Mouse (Mus musculus): ENCODE measurements around the gene Teddm3.
"Not testable (repeated sequence)": the region's sequence is repeated elsewhere in the genome, so short reads cannot be mapped to it uniquely, and the experiment has no call there.

The Teddm3 gene

DNA sequence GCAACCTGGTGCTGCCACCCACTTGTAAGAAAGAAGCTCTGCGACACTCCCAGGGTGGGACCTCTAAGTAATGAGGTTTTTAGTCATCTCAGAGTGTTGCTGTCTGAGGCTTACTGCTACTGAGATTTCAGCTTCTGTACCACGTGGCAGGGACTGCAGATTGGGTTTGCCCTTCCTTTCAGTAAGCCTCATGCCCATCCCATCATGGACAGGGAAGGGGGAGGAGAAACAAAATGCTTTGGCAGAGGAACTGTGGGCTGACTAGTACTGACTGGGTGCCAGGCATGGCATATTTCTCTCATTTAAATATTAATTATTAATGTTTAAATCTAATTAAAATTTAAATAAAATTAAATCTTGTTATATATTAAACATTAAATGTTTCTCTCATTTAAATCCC is at the start of gene Teddm3:
TSS of gene Teddm3 (minus strand) at position 101 of the 400 bp plus-strand sequence.
- not testable (repeated sequence) for DNase-seq (ENCODE audit: low spot score)

DNA sequence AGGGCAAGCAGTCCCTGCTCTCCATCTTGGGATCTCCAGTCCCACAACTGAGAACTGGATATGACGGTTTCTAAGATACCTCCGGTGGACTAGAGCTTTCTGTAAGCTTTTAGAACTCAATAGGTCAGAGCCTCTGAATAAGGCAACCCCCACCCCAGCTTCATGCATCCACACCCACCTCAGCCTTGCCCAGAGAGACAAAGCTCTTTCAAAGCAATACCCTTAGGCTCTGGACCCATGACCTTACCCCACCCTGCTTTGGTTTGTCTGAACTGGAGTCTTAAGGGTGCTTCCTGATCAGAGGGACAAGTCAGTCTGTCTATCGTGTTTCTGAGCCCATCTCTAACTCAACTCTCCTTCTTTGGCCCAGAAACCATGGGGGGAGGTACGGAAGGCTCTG is 48.9 kb upstream of the Teddm3 start:
- no peak for DNase-seq (ENCODE audit: low spot score)

DNA sequence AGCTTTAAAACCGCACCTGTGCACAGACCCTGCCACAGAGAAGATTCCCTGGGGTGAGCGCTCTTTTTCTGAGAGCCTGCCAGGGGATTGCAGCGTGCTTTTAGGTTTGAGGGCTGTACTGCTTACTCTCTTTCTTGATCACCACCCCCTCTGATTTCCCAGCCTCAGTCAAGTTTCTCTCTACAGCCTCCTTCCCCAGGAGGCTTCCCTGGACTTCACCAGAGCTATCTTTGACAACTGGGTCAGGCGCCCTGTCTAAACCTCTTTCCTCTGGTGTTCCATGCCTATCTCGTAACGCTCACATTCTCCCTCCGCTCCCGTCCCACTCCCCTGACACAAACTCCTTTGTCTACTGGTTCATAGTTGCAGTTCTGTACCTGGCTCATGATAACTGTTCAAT is 45.6 kb upstream of the Teddm3 start:
- DNase-seq (ENCODE audit: low spot score) = no peak

DNA sequence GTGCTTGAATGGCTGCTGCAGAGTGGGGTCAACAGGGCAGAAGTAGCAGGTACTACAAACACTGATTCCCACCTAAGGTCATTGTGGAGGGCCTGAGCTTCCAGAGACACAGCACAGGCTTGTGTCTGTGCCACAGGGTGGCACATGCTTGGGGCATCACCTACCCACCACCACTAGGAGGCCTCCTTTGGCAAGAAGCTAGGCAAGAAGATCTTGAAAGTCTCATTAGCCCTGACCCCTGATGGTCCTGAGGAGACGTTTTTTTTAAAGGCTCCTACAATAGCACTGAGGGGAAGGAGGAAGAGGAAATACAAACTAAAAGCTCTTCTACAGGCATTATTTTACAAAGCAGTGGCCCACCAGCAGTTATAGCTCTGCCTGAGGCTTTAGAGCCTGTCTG is 44.7 kb upstream of the Teddm3 start:
- DNase-seq (ENCODE audit: low spot score) = no peak

DNA sequence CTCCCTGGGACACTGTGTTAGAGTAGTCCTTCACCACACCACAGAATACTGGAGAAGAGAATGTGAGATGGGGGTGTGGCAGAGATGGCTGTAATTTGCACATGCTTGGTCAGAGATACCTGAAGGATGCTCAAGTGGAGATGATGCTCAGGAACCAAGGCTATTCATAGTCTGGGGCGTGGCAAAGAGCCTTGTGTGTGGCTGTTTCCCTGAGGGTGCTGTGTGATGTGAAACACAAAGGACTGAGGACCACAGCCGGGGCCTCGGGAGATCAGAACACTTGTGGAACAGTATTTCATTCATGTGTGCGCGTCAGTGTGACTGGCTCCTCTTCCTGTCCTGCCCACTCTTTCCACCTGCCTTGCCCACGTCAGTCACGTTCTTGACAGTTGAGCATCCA is 44.2 kb upstream of the Teddm3 start:
- DNase-seq (ENCODE audit: low spot score) = no peak

DNA sequence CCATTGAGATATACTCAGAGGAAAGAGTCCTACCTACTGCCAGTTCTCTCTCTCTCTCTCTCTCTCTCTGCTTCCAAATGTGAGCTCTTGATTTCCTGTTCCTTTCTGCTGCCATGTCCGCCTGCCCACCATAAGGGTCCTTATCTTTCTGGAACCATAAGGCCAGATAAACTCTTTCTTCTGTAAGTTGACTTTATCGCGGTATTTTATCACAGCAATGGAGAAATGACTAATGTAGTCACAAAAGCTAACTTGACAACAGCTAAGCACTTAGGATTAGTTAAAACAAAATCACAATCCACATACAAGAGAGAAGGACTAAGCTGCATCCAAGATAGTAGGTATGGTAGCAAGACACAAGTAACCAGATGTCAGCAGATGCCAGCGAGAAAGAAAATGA is 43.7 kb upstream of the Teddm3 start:
- DNase-seq (ENCODE audit: low spot score) = no peak

DNA sequence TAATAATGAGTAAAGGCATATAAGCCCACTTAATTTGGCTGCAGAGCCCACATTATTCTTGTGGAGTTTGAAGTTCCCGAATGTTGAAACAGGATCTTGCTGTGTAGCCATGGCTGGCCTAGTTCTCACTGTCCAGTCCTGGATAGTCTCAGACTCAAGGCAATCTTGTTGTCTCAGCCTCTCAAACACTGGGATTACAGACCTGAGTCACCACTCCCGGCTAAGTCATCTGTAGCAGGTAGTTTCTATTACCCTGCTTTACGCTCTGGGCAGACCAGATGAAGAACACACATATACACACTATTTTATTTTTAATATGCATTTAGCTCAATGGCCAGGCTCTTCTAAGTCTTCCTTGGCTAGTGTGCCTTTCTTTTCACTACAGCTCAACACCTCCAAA is 42.8 kb upstream of the Teddm3 start:
- no peak for DNase-seq (ENCODE audit: low spot score)

DNA sequence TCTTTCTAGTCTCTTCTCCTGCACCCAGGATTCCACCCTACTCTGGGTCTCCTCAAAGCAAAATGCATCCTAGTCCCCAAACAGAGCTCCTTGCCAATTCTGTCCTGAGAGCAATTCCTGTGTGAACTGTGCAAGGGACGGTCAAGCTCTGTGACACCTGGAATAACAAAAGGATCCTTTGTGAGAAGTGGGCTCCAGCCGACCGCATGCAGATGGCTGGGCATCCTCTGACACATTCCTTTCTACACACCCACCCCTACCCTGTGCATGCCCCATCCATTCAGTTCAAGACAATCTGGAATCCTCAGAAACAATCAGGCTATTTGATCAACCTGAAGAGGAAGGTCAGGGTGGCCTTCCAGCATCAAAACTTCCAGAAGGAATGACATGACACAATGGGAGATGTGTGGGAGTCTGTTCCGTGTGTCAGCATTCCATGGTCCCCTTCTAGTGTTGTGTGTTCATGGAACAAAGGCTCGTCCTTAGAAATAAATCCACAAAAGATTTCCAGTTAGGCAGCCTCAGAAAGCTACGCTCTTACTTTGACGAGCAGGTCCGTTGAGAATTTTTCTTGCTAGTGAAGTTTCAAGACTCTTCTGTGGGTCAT is 41.6 kb upstream of the Teddm3 start:
- no peak for DNase-seq (ENCODE audit: low spot score)

DNA sequence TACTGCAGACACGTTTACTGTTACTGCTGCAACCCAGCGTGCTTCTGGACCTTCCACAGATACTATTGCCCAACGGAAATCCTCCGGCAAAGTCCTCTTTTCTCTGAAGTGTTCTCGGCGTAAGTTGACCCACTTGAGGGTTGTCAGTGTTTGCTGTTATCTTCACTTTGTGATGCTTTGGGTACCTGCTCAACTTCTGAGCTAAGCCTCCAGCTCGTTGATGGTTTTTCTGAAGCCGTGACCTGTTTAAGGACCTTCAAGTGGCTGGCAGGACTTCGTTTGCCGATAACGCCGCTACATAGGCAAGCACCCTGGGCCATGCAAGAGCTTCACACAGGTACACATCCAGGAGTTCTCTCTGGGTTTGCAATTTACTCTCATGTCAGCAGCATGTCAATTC is 40.4 kb upstream of the Teddm3 start:
- DNase-seq (ENCODE audit: low spot score) = no peak

DNA sequence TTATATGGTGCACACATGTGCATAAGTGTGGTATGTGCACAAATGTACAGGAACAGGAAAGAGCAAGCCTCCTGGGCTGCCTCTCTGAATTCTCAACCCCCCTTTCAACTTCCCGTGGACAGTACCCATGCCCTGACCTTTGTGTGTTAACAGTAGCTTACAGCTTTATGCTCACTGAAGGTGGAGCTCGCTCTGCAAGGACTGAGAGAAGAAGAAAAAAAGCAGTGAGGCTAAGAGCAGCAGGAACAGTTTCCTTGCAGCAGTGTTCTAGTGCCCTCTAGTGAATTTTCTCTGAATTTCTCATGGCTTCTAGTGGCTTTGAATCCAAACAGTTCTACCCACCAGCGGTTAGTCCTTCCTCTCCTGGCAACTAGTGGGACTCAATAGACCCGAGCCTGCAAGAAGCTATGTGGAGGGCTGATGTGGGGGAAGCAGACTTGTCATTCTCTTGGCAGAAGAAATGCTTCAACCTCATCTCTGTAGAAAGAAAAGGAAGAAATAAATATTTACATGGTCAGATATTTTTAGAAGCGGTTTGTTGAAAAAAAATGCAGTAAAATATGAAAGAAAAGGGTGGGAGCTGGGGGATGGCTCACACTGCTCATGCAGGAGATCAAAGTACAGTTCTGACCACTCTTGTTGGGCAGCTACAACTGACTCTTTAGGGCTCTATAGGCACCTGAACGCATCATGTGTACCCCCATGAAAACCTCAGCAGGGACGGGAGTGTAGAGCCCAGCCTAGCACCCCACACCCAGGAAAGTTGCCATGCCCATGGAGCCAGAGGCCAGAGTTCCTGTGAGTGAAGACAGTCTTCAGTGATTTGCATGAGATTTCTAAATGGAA is 38.9 kb upstream of the Teddm3 start:
- no peak for DNase-seq (ENCODE audit: low spot score)

DNA sequence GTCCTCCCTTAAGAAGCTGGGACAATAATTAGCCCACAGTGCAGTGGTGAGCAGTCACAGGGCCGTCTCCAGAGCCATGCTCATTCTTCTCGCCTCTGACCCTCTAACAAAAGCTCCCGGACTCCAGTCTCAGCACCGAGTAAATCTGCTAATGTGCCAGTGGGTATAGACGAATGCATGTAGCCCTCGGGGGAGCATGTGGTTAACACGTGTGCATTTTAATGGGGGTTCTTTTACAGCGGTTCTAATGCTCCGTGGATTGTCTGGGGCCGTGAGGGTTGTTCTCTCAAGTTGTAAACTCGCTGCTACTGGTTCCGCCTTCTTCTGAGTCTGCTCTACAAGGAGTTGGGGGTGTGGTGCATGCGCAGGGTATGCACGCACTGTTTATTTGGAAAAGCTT is 37.8 kb upstream of the Teddm3 start:
- DNase-seq (ENCODE audit: low spot score) = no peak

DNA sequence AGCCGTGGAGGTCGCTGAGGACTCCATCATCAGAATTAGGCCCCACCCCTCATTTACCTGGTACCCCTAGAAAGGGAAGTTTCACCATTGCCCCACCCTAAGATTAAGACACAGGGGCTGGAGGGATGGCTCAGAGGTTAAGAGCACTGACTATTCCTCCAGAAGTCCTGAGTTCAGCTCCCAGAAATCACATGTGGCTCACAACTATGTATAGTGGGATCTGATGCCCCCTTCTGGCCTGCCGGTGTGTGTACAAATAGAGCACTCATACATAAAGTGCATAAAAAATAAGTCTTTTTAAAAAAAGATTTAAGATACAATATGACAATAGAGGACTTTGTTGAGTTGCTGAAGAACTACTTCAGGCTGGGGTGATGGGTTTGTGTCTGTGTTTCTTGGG is 34.5 kb upstream of the Teddm3 start:
- DNase-seq (ENCODE audit: low spot score) = no peak

DNA sequence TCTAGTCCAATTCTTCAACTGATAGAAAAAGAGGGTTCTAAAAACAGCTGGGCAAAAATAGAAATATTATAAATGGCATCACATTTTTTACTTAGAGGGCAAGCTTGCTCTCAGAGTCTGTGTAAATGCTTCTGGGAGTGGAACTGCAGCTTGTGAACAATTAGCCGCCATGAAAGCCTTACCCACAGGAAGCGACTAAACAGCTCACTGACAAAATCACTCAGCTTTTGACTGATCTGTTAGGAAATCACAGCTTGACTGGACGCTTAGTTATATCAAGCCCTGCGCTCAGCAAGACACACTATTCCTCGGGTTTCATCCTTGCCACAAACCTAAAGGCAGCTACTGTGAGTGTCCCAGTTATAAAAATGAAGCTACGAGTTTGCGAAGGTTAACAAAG is 33.8 kb upstream of the Teddm3 start:
- no peak for DNase-seq (ENCODE audit: low spot score)

DNA sequence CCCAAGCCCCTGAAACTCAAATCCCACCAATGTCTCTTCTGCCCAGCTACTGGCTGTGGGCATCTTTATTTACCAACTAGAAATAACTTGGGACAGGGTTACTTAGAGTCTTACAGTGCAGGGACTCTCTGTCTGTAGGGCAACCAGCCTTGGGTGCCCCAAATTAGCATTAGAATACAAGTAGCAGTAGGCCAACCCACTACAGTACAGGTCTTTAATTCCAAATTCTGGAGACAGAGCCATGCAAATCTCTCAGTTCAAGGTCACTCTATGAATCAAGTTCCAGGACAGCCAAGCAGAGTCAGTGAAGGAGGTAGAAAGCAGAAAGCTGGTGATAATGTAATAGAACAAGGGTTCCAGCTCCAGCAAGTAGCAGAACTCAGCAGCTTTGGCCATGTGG is 30.9 kb upstream of the Teddm3 start:
- DNase-seq (ENCODE audit: low spot score) = no peak

DNA sequence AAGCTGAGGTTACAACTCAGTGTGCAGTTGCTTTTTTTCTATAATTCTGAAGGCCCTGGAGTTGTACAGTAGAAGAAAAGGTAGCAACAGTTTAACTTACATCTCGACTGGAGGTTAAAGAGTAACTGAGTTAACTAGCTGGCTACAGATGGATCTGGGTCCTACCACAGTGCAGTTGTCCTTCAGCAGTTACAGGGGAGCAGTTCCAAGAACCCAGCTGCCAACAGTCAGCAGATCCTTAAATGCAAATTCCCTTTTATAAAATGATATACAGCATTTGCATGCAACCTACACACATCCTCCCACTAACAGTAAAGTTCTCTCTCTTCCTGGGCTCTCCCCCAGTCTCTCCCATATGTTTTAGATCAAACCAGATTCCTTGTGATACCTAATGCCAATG is 28.3 kb upstream of the Teddm3 start:
- DNase-seq (ENCODE audit: low spot score) = no peak

DNA sequence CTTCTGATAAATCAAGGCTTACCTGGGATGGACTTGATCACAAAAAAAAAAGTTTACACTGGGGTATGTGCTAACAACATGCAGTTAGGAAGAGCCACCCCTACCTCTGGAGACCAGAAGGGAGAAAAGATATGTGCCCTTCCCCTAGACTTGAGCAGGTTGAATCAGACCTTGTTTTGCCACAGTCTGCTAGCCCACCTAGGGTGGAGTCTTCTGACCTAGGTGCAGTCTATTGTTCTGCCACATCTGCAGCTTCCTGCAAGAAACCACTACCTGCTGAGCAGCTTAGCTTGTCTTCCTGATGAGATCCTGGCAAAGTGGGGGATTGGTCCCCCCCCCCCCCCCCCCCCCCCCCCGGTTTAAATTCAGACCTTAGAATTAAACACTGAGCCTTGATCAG is 21.4 kb upstream of the Teddm3 start:
- DNase-seq (ENCODE audit: low spot score) = no peak

DNA sequence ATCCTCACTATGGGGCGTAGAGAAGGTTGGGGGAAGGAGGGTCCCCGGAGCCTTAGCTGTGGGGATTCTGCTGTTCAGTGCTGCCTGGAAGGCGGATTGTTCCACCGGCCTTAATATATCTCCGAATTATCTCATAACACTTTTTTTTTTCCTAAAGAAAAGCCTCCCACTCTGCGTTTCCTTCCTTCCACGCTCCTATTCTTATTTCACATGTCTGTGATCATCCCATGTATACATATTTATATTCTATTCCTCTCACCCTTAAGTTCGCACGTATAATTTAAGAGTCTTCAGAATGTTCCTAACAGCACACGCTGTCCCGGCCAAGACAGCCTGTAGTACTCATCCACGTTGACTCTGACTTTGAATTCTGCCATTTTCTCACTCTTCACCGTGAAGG is 14.9 kb upstream of the Teddm3 start:
- no peak for DNase-seq (ENCODE audit: low spot score)

DNA sequence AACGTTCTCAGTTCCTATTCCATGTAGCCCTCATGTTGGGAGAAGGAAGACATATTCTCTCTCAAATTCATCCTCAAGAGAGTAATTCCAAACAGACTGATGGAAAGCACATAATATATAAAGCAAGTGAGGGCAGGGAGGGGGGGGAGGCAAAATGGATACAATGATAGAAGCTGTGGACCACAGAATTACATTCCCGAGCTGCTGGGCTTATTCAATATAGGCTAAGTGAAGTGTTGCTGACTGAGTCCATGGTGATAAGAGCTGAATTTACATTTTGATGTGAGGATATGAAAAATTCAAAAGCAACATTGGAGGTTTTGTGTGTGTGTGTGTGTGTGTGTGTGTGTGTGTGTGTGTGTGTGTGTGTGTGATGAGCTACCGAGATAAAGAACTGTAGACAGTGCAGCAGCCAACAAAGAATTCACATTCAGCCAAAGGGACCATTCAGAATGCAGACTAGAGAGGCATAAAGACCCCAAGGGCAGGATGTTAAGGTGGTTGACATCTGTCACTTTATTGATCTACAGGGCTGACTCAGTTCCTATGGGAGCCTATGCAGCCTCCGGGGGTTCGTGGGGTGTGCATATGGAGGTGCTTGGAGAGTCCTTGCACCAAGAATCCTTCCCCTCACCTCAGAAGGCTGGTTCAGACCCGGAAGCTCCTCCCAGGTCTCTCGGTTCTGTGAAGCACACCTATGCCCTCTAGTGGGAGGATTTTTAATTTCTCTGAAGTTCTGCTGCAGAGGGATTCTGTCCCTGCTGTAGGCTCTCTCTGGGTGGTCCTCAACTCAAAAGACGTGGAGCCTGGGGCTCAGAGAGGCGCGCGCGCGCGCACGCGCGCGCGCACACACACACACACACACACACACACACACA is 11.8 kb upstream of the Teddm3 start:
- not testable (repeated sequence) for DNase-seq (ENCODE audit: low spot score)

DNA sequence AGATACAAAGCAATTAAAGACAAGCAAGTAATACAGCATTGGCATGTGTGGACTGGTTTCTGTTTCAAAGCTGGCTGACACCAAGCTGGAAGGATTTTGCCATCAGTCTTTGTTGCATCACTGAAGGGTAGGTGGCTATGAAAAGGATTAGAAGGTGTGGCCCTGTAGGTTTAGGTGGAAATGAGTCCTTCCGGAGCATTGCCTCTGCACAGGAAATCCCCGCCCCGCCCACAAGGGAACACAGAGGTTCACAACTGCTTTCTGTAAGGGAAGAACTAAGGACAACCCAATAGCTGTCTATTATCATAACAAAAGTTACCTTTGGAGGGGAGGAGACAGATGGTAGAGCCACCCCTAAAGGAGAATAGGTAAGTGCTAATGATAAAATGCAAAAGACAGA is 9.6 kb upstream of the Teddm3 start:
- DNase-seq (ENCODE audit: low spot score) = not testable (repeated sequence)

DNA sequence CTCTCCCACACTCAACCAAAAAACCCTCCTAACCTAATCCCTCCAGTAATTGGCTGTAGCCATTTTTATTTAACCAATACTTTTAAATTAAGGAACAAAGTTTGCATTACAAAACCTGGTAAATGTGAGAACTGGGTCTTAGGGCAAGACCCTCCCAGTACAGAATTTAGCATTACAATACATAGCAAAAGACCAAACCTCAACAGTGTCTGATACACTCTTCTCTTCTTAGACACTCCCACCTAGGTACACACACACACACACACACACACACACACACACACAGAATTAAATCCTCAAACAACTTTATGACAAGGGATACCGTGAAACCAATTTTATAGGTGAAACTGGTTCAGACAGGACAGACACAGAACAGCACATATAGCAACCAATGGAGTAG is 5.4 kb upstream of the Teddm3 start:
- DNase-seq (ENCODE audit: low spot score) = not testable (repeated sequence)

DNA sequence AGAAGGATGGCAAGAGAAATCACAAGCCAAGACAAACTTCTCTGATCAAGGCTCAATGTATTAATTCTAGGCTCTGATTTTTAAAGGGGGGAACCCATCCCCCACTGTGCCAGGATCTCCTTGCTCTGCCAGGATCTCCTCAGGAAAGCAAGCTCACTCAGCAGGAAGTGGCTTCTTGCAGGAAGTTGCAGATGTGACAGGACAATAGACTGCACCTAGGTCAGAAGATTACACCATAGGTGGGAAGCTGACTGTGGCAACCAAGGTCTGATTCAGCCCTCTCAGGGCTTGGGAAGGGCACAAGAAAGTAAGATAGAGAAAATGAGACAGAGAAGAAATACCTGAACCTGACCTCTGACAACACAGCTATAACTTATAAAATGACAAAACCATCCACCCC is 2.5 kb upstream of the Teddm3 start:
- not testable (repeated sequence) for DNase-seq (ENCODE audit: low spot score)

DNA sequence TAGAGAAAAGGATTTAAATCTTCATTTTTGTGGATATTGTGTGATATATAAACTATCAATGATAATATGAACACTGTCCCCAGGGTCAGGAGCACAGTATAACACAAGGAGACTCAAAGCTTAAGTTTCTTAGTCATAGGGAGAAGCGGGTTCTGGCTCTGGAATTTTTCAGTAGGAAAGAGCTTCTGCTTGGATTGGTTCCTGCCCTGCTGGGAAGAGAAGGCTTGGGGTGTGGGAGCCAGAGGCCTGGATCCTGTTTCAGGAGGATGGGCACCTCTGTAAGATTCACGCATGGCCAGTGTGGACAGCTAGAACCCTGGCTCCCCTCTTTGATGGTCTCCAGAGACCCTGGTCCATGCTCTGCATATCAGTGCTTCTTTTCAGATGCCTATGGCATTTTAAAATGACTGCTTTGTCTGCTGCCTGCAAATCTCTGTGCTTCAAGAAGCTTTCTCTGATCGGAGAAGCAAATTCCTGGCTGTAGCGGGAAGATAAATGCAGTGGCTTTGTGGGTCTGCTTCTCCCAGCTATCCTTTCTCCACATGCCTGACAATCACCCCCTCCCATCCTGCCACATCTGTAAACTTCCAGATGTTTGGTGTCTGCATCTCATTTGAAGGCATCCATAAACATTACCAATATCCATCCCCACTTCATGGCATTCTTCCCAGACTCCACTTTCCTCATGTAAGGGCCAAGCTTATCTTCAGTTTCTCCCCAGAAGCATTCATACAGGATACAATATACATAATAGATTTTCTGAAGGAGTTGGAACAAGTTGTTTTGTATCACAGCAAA is 2.0 kb downstream of the Teddm3 start:
- no peak for DNase-seq (ENCODE audit: low spot score)
